Mouse (Mus musculus) splenic B cell, adult 2 months (primary cell): ENCODE measurements around the gene Nsun6.

Source experiments
- DNase-seq: peaks from one replicate; pipeline ENCODE4 v3.0.0-alpha.2; 2011; ENCODE audit warnings: low read depth, low spot score
- H3K27me3 ChIP-seq: 2 replicates; pipeline ENCODE4 v1.6.1; 2012; ENCODE audit warnings: mild to moderate bottlenecking, low read length, moderate library complexity, mixed read lengths; ENCODE audit not compliant: control insufficient read depth, poor library complexity, insufficient read depth, severe bottlenecking
- H3K36me3 ChIP-seq: 2 replicates; pipeline ENCODE4 v1.6.1; 2012; ENCODE audit warnings: mild to moderate bottlenecking, low read length, moderate library complexity, mixed read lengths; ENCODE audit not compliant: control insufficient read depth, poor library complexity, insufficient read depth, severe bottlenecking

Gene Nsun6

GRCm38 (mm10) chr2:15040326-15040725 is 14.5 kb downstream of the Nsun6 start:
- DNase-seq = peak; percentile 48
- Histone ChIP-seq H3K27me3 (no peaks in the 10 kb centered on the region), H3K36me3 (peaks cover 6% of the 10 kb centered on the region; the same call in 1 of the 2 replicates)

- Histone ChIP-seq H3K36me3 (peaks cover 6% of the 10 kb centered on the region; the same call in 1 of the 2 replicates), H3K27me3 (no peaks in the 10 kb centered on the region)
- DNase-seq = no peak
Observed at GRCm38 (mm10) chr2:15038705-15039104, 16.2 kb downstream of the Nsun6 start.

GRCm38 (mm10) chr2:15027816-15028215 is 27.1 kb downstream of the Nsun6 start:
- peaks cover 4% of the 10 kb centered on the region for H3K36me3 ChIP-seq
- no peak for DNase-seq
- H3K27me3 ChIP-seq = no peaks in the 10 kb centered on the region

- no peak for DNase-seq
- H3K27me3 ChIP-seq = no peaks in the 10 kb centered on the region
- H3K36me3 ChIP-seq = peaks cover 2% of the 10 kb centered on the region; the same call in 1 of the 2 replicates
Observed at GRCm38 (mm10) chr2:15026817-15027216, 28.1 kb downstream of the Nsun6 start.

- Histone ChIP-seq H3K27me3 (no peaks in the 10 kb centered on the region), H3K36me3 (0 out of 2 replicates have a peak, but pooled peaks cover 5% of the 10 kb centered on the region)
- no peak for DNase-seq
Observed at GRCm38 (mm10) chr2:15008072-15008471, 46.8 kb downstream of the Nsun6 start.

- 0 out of 2 replicates have a peak, but pooled peaks cover 5% of the 10 kb centered on the region for H3K36me3 ChIP-seq
- DNase-seq = no peak
- no peaks in the 10 kb centered on the region for H3K27me3 ChIP-seq
Observed at GRCm38 (mm10) chr2:15007531-15007930, 47.3 kb downstream of the Nsun6 start.

- H3K36me3 ChIP-seq = peaks cover 13% of the 10 kb centered on the region
- no peak for DNase-seq
- H3K27me3 ChIP-seq = no peaks in the 10 kb centered on the region
Observed at GRCm38 (mm10) chr2:14997836-14998235, 57.0 kb downstream of the Nsun6 start.

GRCm38 (mm10) chr2:14996036-14996435 is 58.8 kb downstream of the Nsun6 start:
- no peaks in the 10 kb centered on the region for H3K27me3 ChIP-seq
- peaks cover 13% of the 10 kb centered on the region for H3K36me3 ChIP-seq

GRCm38 (mm10) chr2:14992531-14992930 is 62.3 kb downstream of the Nsun6 start:
- Histone ChIP-seq H3K36me3 (peaks cover 6% of the 10 kb centered on the region; the same call in 1 of the 2 replicates), H3K27me3 (no peaks in the 10 kb centered on the region)
- no peak for DNase-seq

More at GRCm38 (mm10) chr2:14996036-14996435, 58.8 kb downstream of the Nsun6 start:
- no peak for DNase-seq

- DNase-seq = no peak
- no peaks in the 10 kb centered on the region for H3K27me3 ChIP-seq
- H3K36me3 ChIP-seq = no peaks in the 10 kb centered on the region
Observed at GRCm38 (mm10) chr2:14989350-14989749, 65.5 kb downstream of the Nsun6 start.

- no peaks in the 10 kb centered on the region for H3K36me3 ChIP-seq
- H3K27me3 ChIP-seq = no peaks in the 10 kb centered on the region
- DNase-seq = no peak
Observed at GRCm38 (mm10) chr2:14988451-14988850, 66.4 kb downstream of the Nsun6 start.

GRCm38 (mm10) chr2:14984029-14984428 is 70.8 kb downstream of the Nsun6 start:
- DNase-seq = no peak
- H3K27me3 ChIP-seq = no peaks in the 10 kb centered on the region
- no peaks in the 10 kb centered on the region for H3K36me3 ChIP-seq

GRCm38 (mm10) chr2:14961493-14961892 is 93.4 kb downstream of the Nsun6 start:
- Histone ChIP-seq H3K36me3 (no peaks in the 10 kb centered on the region), H3K27me3 (no peaks in the 10 kb centered on the region)
- no peak for DNase-seq

- H3K36me3 ChIP-seq = no peaks in the 10 kb centered on the region
- no peaks in the 10 kb centered on the region for H3K27me3 ChIP-seq
- no peak for DNase-seq
Observed at GRCm38 (mm10) chr2:14960963-14961488, 93.8 kb downstream of the Nsun6 start.

- no peak for DNase-seq
- Histone ChIP-seq H3K36me3 (no peaks in the 10 kb centered on the region), H3K27me3 (no peaks in the 10 kb centered on the region)
Observed at GRCm38 (mm10) chr2:14953090-14953489, 101.8 kb downstream of the Nsun6 start.
